Mouse (Mus musculus) T-helper 1 cell (primary cell): ENCODE results near the gene Lin9.
"Not testable (repeated sequence)": the region's sequence is repeated elsewhere in the genome, so short reads cannot be mapped to it uniquely, and the experiment has no call there.

Experiments used
- in situ Hi-C: fragments of 300-600 bp; cut with MboI, MseI; formaldehyde crosslinking; loops from one replicate; pipeline ENCODE4 v1.15.1; 2025; ENCODE audit warnings: high pct_unique_total_duplicates

Lin9 gene

DNA sequence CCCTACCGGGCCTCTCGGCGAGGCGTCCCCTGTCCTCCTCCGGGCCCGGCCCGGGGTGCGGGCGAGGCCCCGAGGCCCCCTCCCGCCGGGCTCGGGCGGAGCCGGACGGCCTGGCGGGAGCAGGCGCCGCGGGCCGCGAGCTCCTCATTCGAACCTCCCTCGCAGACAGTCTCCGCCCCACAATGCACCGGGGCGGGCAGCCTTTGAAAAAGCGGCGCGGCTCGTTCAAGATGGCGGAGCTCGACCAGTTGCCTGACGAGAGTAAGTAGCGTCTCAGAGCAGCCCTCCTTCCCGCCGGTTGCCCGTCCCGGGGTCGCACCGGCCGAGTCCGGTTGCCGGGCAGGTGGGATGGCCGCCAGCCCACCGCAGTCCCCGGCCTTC is at the start of gene Lin9:
Gene Lin9, plus strand, starts transcription at position 14 of the 381 bp plus-strand sequence.
- in situ Hi-C loops: no loop called here

- in situ Hi-C loops: no loop called here
These were observed 40.4 kb upstream of the Lin9 start for GRCm38 (mm10) chr1:180600578-180600977.

GRCm38 (mm10) chr1:180601806-180602205 is 39.1 kb upstream of the Lin9 start:
- in situ Hi-C loops: no loop called here

DNA sequence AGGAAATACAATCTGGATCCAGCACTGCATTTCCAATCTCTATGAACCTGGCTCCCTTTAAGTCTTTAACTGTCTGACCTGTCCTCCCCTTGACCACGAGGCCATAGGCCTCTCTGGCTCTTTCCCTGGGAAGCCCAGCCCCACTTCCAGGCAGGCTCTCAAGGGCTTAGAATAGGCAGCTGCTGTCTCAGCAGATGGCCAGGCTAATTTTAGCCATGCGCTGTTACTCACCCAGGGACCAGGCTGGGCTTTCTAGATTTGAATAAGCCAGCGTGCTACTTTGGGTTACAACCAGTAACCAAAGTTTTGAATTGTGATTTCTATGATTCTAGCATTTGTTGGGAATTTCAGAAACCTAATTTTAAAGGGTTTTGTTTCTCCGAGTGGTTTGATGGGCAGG is 36.4 kb upstream of the Lin9 start:
- in situ Hi-C loops: no loop called here

- in situ Hi-C loops: no loop called here
These were observed 34.8 kb upstream of the Lin9 start for GRCm38 (mm10) chr1:180606106-180606505.

- in situ Hi-C loops: no loop called here
These were observed 34.0 kb upstream of the Lin9 start for GRCm38 (mm10) chr1:180606796-180607577.

GRCm38 (mm10) chr1:180607578-180607879 is 33.4 kb upstream of the Lin9 start:
- in situ Hi-C loops: no loop called here

DNA sequence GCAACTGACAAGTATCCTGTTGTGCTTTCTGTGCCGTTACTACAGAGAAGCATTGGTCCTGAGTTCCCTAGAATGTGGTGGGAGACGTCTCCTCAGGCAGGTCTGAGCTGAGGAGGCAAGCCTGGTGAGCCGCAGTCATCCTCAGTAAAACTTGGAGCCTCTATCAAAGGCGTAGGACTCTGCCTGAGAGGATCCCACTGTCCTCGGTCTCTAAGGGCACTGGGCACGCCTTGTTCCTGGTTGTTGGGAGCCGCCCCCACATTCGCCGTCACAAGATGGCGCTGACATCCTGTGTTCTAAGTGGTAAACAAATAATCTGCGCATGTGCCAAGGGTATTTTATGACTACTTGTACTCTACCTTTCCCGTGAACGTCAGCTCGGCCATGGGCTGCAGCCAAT is 29.1 kb upstream of the Lin9 start:
- in situ Hi-C loops: not testable (repeated sequence)

- in situ Hi-C loops: no loop called here
These were observed 24.2 kb upstream of the Lin9 start for GRCm38 (mm10) chr1:180616762-180617161.

GRCm38 (mm10) chr1:180622389-180622788 is 18.6 kb upstream of the Lin9 start:
- in situ Hi-C loops: no loop called here

- in situ Hi-C loops: no loop called here
These were observed 17.0 kb upstream of the Lin9 start for GRCm38 (mm10) chr1:180623911-180624310.

- in situ Hi-C loops: no loop called here
These were observed 14.8 kb upstream of the Lin9 start for GRCm38 (mm10) chr1:180626141-180626540.

DNA sequence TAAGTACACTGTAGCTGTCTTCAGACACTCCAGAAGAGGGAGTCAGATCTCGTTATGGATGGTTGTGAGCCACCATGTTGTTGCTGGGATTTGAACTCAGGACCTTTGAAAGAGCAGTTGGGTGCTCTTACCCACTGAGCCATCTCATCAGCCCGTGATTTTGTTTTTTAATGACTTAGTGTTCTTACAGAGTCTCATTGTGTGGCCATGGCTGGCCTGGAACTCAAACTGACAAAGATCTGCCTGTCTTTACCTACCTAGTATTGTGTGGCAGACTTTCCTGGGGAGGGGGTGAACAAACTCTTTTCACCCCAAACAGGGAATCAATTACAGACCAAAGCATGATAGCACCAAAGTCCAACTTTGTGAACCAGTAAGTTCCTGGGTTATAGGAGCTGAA is 3.2 kb upstream of the Lin9 start:
- in situ Hi-C loops: not testable (repeated sequence)

DNA sequence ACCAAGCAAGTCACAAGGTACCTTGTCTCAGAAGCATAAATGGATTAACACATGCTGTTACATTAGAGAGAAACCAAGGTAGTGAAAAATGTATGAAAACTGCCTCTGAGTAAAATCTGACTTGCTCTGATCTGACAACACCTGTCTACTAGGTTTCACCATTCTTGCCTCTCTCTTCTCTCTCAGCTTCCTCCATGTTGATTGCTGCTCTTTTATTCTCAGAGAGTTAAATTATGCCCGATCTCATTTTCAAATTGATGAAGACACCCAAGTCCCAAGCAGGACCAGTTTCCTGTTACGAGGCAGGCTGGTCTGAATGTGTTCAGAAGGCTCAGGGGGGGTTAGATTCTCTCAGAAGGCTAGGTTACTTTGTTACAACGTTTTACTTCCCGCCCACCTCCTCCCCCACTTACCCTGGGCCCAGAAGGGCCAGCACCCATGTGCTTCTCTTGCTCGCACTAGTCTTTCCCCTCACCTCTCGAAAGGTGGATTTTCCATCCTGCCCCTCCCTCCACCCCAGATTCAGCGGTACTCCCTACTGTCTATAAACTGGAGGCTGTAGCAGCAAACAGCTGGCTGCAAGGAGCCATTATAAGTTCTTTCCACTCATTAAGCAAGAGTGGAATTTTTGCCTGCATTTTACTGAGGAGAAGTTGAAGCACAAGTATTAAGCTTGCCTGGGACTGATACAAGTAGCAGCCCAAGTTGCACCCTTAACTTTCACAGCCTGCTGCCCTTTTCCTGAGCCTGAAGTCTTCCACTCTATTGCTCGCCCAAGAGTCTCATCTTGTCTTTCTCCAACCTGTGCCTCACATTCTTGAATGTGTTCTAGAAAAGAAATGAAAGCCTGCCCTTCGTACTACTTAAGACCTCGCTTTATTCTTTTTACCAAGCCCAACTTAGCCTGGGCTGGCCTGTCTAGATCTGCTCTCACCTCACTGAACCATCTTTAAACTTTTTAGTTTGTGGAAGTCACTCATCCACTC is 1.2 kb upstream of the Lin9 start:
- in situ Hi-C loops: no loop called here

GRCm38 (mm10) chr1:180640605-180641125 is 285 bp upstream of the Lin9 start:
- in situ Hi-C loops: no loop called here

DNA sequence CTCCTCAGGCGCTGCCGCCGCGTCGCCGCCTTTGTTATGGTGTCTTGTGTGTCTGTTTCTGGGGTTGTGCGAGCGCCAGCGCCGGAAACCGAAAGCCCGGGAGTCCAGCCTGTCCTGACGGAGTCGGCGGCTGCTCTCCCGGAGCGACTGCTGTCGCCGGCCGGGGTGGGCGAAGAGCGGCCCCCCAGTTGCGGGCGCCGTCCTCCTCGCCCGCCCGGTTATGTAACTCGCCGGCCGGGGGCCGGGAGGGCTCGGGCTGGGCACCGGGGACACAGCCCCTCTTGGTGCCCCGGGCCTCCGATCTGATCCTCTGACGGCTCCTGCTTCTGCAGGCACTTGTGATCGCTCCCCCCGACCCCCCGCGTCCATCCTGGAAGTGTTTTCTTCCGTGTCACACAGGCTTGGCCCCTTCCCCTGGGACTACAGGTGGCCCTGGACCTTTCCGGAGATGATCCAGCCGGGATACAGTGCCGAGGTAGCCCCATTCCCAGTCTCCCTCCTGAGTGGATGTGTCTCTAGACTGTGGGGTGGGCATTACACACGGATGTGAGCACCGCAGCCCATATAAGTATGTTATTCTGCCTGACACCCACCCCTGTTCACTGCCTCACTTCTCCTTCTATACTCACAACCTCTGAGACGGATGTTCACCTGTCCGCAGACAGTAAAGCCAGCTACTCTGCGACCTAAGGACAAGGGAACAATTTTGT is 723 bp downstream of the Lin9 start:
- in situ Hi-C loops: no loop called here

DNA sequence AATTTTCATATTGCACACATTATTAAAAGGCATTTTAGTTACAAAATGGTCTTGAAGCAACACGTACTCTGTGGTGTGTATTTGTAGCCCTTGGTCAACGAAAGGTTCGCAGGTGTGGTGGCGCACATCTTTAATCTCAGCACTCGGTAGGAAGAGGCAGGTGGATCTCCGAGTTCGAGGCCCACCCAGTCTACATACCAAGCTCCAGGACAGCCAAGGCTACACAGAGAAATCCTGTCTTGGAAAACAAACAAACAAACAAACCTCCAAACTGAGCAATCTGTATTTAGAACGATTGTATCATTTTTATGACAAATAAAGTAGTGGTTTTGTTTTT is 1.2 kb downstream of the Lin9 start:
- in situ Hi-C loops: no loop called here

- in situ Hi-C loops: no loop called here
These were observed 50.3 kb downstream of the Lin9 start for GRCm38 (mm10) chr1:180691284-180691683.

DNA sequence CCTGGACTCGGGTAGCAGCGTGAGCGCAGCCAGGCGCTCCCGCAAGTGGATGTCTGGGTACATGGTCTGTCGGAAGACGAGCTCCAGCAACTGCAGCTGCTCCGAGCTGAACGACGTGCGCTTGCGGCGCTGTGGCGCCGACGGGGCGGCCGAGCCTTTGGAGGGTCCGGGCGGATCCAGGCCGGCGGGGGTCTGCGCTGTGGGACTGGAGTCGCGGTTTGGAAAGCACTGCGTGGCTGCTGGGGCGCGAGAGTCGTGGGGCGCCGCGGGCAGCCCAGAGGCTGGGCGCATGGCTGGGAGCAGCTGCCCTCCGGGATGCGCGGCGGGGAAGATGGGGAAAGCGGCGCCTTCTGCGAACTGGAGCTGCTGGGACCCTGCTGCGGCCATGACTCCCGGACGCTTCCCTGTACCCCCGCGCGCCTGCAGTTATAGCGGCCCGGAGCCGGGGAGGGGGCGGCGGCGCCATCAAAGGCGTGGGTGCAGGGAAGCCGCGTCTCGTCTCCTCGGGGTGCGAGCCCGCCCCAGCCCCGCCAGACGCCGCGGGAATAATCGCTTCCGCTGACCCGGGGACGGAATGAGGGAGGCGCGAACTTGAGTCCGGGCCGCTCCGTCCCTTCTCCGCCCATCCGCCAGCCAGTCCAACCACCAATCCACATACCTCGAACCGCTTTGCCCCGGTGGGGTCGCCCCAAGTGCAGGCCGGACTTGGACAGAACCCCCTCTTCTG is 55.8 kb downstream of the Lin9 start, which contains the start of gene Mixl1:
Gene Mixl1, minus strand, starts transcription at position 409 of the 727 bp plus-strand sequence.
- in situ Hi-C loops: no loop called here

DNA sequence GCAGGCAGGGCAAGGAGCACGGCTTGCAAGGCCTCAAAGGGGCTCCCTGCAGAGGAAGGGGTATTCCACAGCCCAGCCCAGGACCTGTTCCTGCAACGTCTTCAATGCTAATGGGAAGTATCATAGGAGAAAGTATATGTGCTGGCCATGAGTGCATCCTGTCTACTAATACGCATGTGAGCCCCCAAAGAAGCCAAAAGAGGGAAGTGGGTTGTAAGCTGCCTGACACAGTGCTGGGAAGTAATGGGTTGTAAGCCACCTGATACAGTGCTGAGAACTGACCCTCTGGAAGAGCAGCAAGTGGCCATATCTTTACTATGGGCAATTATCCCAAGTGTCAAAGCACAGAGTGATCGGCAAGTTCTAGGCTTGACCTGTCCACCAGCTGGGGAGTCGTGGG is 57.1 kb downstream of the Lin9 start:
- in situ Hi-C loops: no loop called here

GRCm38 (mm10) chr1:180703400-180703799 is 62.5 kb downstream of the Lin9 start:
- in situ Hi-C loops: no loop called here
